Mouse (Mus musculus) heart, embryonic 13.5 days (tissue): ENCODE results near the gene Pwwp2b. TPM values are rescaled to one million over a fixed set of nuclear protein-coding genes. Genes with fewer than 3 reads are reported as not detected.

ENCODE experiments used
- ATAC-seq: fragments of 200-750 bp; cut with Nextera tagmentation; 2 replicates; pipeline ENCODE4 v1.8.0; 2017; ENCODE audit warnings: moderate TSS enrichment; ENCODE audit not compliant: insufficient number of reproducible peaks, low FRiP score, low TSS enrichment; ENCODE audit errors: extremely low read depth
- H3K27ac ChIP-seq: fragments of 300-500 bp; sonication (generic); replicated peaks from 2 replicates; pipeline ENCODE4 v1.5.1; 2015; ENCODE audit warnings: moderate library complexity, mild to moderate bottlenecking, inconsistent platforms
- H3K27me3 ChIP-seq: fragments of 300-500 bp; sonication (generic); replicated peaks from 2 replicates; pipeline ENCODE4 v1.6.1; 2015; ENCODE audit warnings: mild to moderate bottlenecking, inconsistent platforms
- H3K36me3 ChIP-seq: fragments of 300-500 bp; sonication (generic); 2 replicates; pipeline ENCODE4 v1.6.1; 2015; ENCODE audit warnings: mild to moderate bottlenecking, inconsistent platforms
- H3K4me1 ChIP-seq: fragments of 300-500 bp; sonication (generic); 2 replicates; pipeline ENCODE4 v1.6.1; 2015; ENCODE audit warnings: inconsistent platforms
- H3K4me2 ChIP-seq: fragments of 300-500 bp; sonication (generic); 2 replicates; pipeline ENCODE4 v1.6.1; 2015; ENCODE audit warnings: inconsistent platforms, mild to moderate bottlenecking, moderate library complexity
- H3K4me3 ChIP-seq: fragments of 300-500 bp; sonication (generic); 2 replicates; pipeline ENCODE4 v1.5.1; 2015; ENCODE audit warnings: moderate library complexity, mild to moderate bottlenecking, inconsistent platforms
- H3K9ac ChIP-seq: fragments of 300-500 bp; sonication (generic); 2 replicates; pipeline ENCODE4 v1.6.1; 2015; ENCODE audit warnings: inconsistent platforms, mild to moderate bottlenecking, moderate library complexity
- H3K9me3 ChIP-seq: fragments of 300-500 bp; sonication (generic); 2 replicates; pipeline ENCODE4 v1.6.1; 2016; ENCODE audit warnings: inconsistent platforms
- whole genome bisulfite sequencing: fragments of 180-500 bp; shearing (Covaris S2); methylation state at CpG from one replicate; pipeline ENCODE4 v1.1.7; 2015; ENCODE audit warnings: mixed read lengths; 5-methylcytosine and 5-hydroxymethylcytosine counted together
- polyA plus RNA-seq: library from polyadenylated mRNA; unstranded; fragments of >200 nt; fragmentation: Nextera tagmentation; extraction: Ambion mirVana; gene quantifications from 2 replicates; pipeline ENCODE4 v1.2.1, GENCODE M21; 2015

The Pwwp2b gene
- polyA plus RNA-seq, 1 experiment from 2014 or later: 8.0 TPM

DNA sequence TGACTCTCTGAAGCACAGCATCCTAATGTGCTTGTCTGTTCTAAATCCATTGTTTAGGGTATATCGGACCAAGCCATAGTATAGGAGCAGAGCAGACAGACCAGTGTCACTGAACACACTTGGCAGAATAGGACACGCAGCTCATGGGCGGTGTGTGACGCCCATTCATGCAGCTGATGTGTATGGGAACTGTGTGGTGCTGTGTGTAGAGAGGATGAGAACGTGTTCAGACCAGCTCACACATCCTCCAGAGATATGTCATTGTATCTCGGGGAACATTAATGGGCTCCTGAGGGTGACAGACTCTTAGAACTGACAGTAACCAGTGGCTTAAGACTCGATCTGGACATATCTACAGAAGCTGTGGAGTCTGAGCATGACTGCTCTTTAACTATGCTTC lies 21.9 kb upstream of the Pwwp2b start:
- WGBS: 76% methylated on average over 7 of the region's 7 CpGs
- Histone ChIP-seq H3K27me3 (no peaks in the 10 kb centered on the region), H3K9me3 (no peaks in the 10 kb centered on the region), H3K4me1 (peaks cover 49% of the 10 kb centered on the region), H3K27ac (no peak overlapping the region), H3K4me3 (no peak overlapping the region), H3K9ac (no peak overlapping the region), H3K36me3 (no peaks in the 10 kb centered on the region), H3K4me2 (no peak overlapping the region)
- no peak for ATAC-seq

DNA sequence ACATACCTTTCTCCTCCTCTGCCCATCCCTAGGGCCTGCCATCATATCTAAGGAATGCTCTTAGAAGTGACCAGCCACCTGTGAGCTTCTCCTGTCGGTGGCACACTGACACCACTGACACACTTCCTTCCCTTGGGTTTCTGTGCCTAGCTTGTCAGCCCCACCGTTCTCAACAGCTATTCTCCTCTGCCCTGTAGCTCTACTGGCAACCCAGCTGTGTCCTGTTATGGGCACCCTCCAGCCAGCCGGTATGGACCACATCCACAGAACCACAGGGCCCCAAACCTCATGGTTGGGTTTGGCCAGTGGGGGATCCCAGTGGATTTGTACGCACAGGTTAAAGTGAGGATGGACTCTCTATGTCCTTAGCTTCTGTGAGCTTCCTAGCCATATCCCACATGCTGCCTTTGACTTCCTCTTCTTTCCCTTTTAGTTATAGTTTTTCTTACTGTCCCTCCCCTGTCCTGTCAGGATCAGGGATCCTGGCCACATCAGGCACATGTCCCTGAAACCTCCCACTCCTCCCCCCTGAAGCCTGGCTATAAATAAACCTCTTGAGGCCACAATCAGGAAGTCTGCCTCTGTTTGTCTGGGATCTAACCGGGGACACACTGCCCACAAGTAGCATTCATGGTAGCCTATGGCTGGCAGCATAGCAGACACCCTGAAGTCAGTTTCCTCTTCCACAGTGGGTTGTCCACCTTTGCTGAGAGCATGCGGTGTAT lies 19.7 kb upstream of the Pwwp2b start:
- Histone ChIP-seq H3K4me3 (no peak overlapping the region), H3K27ac (peak overlapping the region; percentile 86), H3K27me3 (no peaks in the 10 kb centered on the region), H3K9me3 (no peaks in the 10 kb centered on the region), H3K36me3 (no peaks in the 10 kb centered on the region), H3K9ac (0 out of 2 replicates have a peak overlapping the region, but pooled peaks have one; percentile 2), H3K4me1 (peaks cover 49% of the 10 kb centered on the region), H3K4me2 (peak overlapping the region; percentile 37; the same call in 1 of the 2 replicates)
- ATAC-seq: no peak
- 34% methylated on average over 6 of the region's 6 CpGs for WGBS

DNA sequence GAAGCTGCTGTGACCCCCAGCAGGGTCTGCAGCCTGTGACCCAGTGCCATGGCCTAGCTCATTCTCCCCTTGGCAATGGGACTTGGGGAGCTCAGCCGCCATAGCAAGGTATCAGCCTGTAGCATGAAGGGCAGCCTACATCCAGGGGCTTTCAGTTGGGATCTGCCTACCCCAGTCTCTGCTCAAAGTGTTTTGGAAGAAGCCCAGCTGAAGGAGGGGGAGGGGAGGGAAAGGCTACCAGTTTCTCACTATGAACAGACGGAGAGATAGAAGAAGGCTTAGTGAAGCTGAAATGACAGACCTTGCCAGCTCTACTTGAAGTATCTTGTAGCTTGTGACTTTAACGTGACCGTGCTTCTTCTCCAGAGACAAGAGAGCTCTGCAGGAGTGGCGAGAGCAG lies 18.4 kb upstream of the Pwwp2b start:
- 54% methylated on average over 5 of the region's 5 CpGs for WGBS
- Histone ChIP-seq H3K27ac (peak overlapping the region; percentile 86), H3K4me1 (peaks cover 55% of the 10 kb centered on the region)

DNA sequence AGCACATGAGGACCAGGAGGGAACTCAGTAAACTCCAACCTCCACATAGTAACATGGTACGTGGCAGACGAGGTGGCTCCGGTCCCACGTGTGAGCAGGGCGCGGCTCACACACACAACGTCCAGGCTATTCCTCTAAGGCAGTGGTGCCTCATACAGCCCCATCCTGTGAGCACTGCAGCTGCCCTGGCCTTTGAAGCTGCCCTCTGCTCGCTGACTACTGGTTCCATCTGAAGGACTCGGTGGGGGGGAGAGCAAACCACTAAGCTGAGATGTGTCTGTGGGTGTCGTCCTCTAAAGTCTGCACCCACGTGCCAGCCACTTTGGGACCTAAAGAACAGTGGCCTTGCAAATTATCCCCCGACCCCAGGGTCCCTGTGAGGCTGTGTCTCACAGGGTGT lies 18.0 kb upstream of the Pwwp2b start:
- H3K27ac ChIP-seq: peak overlapping the region; percentile 86; the same call in 1 of the 2 replicates
- no peaks in the 10 kb centered on the region for H3K36me3 ChIP-seq
- H3K4me1 ChIP-seq: peaks cover 55% of the 10 kb centered on the region
- no peak overlapping the region for H3K9ac ChIP-seq
- H3K4me3 ChIP-seq: no peak overlapping the region
- WGBS: 64% methylated on average over 12 of the region's 12 CpGs
- no peak overlapping the region for H3K4me2 ChIP-seq
- H3K9me3 ChIP-seq: no peaks in the 10 kb centered on the region
- no peaks in the 10 kb centered on the region for H3K27me3 ChIP-seq
- no peak for ATAC-seq

More for the DNA sequence above, 18.4 kb upstream of the Pwwp2b start:
- Histone ChIP-seq H3K9ac (no peak overlapping the region), H3K4me3 (no peak overlapping the region), H3K36me3 (no peaks in the 10 kb centered on the region), H3K9me3 (no peaks in the 10 kb centered on the region), H3K27me3 (no peaks in the 10 kb centered on the region), H3K4me2 (no peak overlapping the region)
- no peak for ATAC-seq

DNA sequence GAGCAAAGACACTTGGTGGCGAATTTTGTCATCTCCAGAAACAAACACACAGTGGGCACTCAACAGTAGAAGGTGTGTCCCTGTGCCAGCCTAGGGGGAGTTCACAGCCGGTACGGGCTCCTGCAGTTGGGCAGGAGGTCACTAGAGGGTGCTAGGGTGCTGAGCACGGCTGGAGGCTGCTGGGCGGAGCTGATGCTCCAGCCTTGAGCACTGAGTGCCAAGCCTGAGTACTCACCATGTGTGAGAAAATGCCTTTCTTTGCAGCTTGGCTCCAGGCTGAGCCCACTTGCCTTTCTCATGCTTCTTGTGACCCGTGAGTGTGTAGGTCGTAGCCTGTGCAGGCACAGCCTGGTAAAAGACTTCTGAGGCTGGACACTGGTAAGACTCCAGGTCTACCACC lies 14.6 kb upstream of the Pwwp2b start:
- no peak overlapping the region for H3K4me3 ChIP-seq

DNA sequence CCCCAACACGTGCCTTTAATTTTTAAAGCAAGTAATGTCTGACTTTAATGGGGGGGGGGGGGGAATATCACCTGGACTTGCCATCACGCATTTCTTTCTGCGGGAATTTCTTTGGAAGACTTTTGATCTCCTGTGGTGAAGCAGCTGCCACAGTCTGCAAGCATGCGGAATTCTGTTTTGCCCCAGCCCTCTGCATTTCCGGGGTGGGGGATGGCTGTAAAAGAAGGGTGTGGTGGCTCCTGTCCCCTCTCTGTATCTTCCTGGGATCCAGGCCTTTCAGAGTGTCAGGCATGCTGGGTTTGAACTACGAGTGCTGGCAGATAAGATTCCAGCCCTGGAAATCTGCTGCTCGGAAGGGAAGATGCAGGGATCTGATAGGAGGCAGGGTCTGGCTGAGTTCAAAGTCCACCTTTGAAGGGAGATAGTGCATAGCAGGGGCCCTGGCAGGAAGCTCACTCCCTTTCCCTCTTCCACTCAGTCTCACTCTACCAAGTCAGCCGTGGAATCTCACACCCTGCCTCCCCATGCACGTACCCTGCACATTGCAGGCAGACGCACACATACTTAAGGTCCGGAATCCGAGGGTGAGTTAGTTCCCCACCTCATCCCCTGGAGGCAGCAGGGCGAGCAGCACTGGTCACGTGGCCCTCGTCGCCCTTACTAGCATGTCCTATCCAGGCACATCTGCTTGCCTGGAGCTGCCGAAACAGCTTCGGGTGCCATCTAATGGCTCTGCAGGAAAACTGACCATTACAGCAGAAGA lies 13.7 kb upstream of the Pwwp2b start:
- Histone ChIP-seq H3K4me1 (peaks cover 37% of the 10 kb centered on the region), H3K9ac (peak overlapping the region; percentile 67)
- WGBS: 6% methylated on average over 18 of the region's 18 CpGs

More for the DNA sequence above, 14.6 kb upstream of the Pwwp2b start:
- Histone ChIP-seq H3K9ac (0 out of 2 replicates have a peak overlapping the region, but pooled peaks have one; percentile 40), H3K4me2 (0 out of 2 replicates have a peak overlapping the region, but pooled peaks have one; percentile 6), H3K27me3 (no peaks in the 10 kb centered on the region), H3K27ac (peak overlapping the region; percentile 78), H3K4me1 (peaks cover 42% of the 10 kb centered on the region), H3K36me3 (no peaks in the 10 kb centered on the region), H3K9me3 (no peaks in the 10 kb centered on the region)
- WGBS: under 1% methylated on average over 7 of the region's 7 CpGs
- ATAC-seq: peak; percentile 15; the same call in 1 of the 2 replicates

GRCm38 (mm10) chr7:139235651-139236358 lies 12.5 kb upstream of the Pwwp2b start:
- Histone ChIP-seq H3K4me2 (no peak overlapping the region), H3K27me3 (no peaks in the 10 kb centered on the region), H3K36me3 (no peaks in the 10 kb centered on the region), H3K9ac (peak overlapping the region; percentile 67), H3K9me3 (no peaks in the 10 kb centered on the region), H3K4me3 (no peak overlapping the region), H3K27ac (peak overlapping the region; percentile 78; the same call in 1 of the 2 replicates), H3K4me1 (peaks cover 27% of the 10 kb centered on the region)
- no peak for ATAC-seq
- WGBS: 74% methylated on average over 12 of the region's 12 CpGs

More for the DNA sequence above, 13.7 kb upstream of the Pwwp2b start:
- H3K9me3 ChIP-seq: no peaks in the 10 kb centered on the region
- no peaks in the 10 kb centered on the region for H3K27me3 ChIP-seq
- H3K4me3 ChIP-seq: 0 out of 2 replicates have a peak overlapping the region, but pooled peaks have one; percentile 13
- peak; percentile 51; the same call in 1 of the 2 replicates for ATAC-seq
- peak overlapping the region; percentile 52 for H3K4me2 ChIP-seq
- peak overlapping the region; percentile 78 for H3K27ac ChIP-seq
- no peaks in the 10 kb centered on the region for H3K36me3 ChIP-seq

GRCm38 (mm10) chr7:139239432-139239831 lies 8.8 kb upstream of the Pwwp2b start:
- Histone ChIP-seq H3K27me3 (no peaks in the 10 kb centered on the region), H3K4me3 (no peak overlapping the region), H3K36me3 (no peaks in the 10 kb centered on the region), H3K9me3 (no peaks in the 10 kb centered on the region), H3K4me2 (no peak overlapping the region), H3K4me1 (peaks cover 20% of the 10 kb centered on the region), H3K9ac (0 out of 2 replicates have a peak overlapping the region, but pooled peaks have one; percentile 33), H3K27ac (no peak overlapping the region)
- WGBS: 58% methylated on average over 3 of the region's 3 CpGs
- ATAC-seq: no peak

DNA sequence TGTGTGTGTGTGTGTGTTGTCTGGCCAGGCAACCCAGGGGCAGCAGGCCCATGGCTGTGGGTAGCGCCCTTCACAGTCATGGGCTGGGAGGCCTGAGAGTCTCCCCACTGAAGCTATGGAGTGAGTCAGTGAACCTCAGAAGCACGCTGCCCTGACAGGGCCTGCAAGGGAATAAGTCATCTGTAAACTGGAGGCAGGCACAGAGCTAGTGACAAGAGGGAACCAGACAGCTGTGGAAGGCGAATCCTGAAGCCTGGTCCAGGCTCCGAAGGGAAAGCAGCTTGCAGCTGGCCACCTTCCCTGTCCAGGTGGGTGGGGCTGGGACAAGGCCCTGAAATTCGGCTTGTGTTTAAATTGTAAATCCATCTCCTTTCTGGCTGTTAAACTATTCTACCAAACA lies 2.2 kb upstream of the Pwwp2b start:
- ATAC-seq: no peak
- peaks cover 53% of the 10 kb centered on the region for H3K4me1 ChIP-seq
- H3K4me3 ChIP-seq: no peak overlapping the region
- H3K4me2 ChIP-seq: no peak overlapping the region
- WGBS: 78% methylated on average over 5 of the region's 5 CpGs
- H3K9ac ChIP-seq: peak overlapping the region; percentile 24; the same call in 1 of the 2 replicates
- no peaks in the 10 kb centered on the region for H3K36me3 ChIP-seq
- H3K27ac ChIP-seq: 0 out of 2 replicates have a peak overlapping the region, but pooled peaks have one; percentile 12
- H3K9me3 ChIP-seq: no peaks in the 10 kb centered on the region
- H3K27me3 ChIP-seq: no peaks in the 10 kb centered on the region

DNA sequence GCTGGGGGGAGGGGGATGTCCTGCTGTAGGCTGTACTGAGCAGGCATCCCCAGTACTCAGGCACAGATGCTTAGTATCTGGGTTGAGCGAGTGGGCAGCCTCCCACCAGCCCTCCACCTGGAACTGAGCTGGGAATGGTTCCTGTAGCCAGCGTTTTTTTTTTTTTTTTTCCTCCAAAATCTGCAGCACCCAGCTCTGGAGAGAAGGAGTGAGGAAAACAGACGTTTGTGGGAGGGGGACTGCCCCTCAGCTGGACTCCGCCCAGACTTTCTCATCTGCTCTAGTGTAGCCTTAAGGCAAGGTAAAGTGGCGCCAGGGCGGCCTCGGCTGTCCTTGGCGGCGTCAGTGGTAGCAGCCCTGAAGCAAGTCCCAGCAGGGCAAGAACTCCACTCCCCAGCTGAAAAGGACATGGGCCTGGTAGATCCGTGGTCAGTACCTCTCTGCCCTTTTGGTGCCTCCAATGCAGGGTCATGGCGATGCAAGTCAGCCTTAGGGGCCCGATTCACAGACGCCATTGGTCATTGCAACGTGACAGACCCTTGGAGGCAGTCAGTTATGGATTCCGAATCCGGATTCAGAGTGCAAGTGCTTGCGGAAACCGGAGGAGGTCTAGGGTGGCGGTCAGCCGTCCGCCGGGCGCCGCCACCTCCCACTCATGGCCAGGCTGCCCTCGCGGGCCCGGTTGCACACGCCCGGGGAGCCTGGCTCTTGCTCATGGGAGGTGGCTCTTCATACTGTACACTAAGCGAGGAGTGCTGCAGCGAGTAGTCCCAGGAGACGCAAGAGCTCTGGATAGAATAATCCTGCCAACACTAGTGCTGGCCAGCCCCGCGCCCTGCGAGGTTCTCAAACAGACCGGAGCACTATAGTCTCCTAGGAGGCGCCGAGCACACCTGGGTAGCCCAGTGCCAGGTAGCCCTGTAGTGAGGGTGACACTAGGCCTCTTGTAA lies 1.1 kb upstream of the Pwwp2b start:
- Histone ChIP-seq H3K9me3 (no peaks in the 10 kb centered on the region), H3K27me3 (no peaks in the 10 kb centered on the region), H3K9ac (peak overlapping the region; percentile 92), H3K36me3 (no peaks in the 10 kb centered on the region), H3K4me3 (peak overlapping the region; percentile 65), H3K27ac (peak overlapping the region; percentile 83), H3K4me1 (peaks cover 65% of the 10 kb centered on the region), H3K4me2 (peak overlapping the region; percentile 83)
- WGBS: 4% methylated on average over 38 of the region's 38 CpGs
- ATAC-seq: no peak
